Mouse (Mus musculus) forebrain, embryonic 12.5 days (tissue): ENCODE measurements at regions not wholly inside any gene's neighbourhood (a gene's known extent, or its start where the extent isn't known, plus 50 kb on each side); places are given as distances from the start of the nearest gene placed in this dataset.
"Not testable (repeated sequence)": the region's sequence is repeated elsewhere in the genome, so short reads cannot be mapped to it uniquely, and the experiment has no call there.

Source experiments
- ATAC-seq: fragments of 200-750 bp; cut with Nextera tagmentation; 2 replicates; pipeline ENCODE4 v1.8.0; 2017; ENCODE audit warnings: moderate TSS enrichment; ENCODE audit not compliant: low FRiP score
- H3K27ac ChIP-seq: fragments of 300-500 bp; sonication (generic); 2 replicates; pipeline ENCODE4 v1.5.1; 2016; ENCODE audit warnings: mild to moderate bottlenecking
- H3K27me3 ChIP-seq: fragments of 300-500 bp; sonication (generic); 2 replicates; pipeline ENCODE4 v1.6.1; 2016; ENCODE audit warnings: mild to moderate bottlenecking
- H3K36me3 ChIP-seq: fragments of 300-500 bp; sonication (generic); replicated peaks from 2 replicates; pipeline ENCODE4 v1.6.1; 2016; ENCODE audit warnings: mild to moderate bottlenecking
- H3K4me1 ChIP-seq: fragments of 300-500 bp; sonication (generic); 2 replicates; pipeline ENCODE4 v1.6.1; 2016
- H3K4me2 ChIP-seq: fragments of 300-500 bp; sonication (generic); 2 replicates; pipeline ENCODE4 v1.6.1; 2016; ENCODE audit warnings: mild to moderate bottlenecking, moderate library complexity
- H3K4me3 ChIP-seq: fragments of 300-500 bp; sonication (generic); replicated peaks from 2 replicates; pipeline ENCODE4 v1.5.1; 2016; ENCODE audit warnings: mild to moderate bottlenecking
- H3K9ac ChIP-seq: fragments of 300-500 bp; sonication (generic); 2 replicates; pipeline ENCODE4 v1.6.1; 2016; ENCODE audit warnings: mild to moderate bottlenecking
- H3K9me3 ChIP-seq: fragments of 300-500 bp; sonication (generic); 2 replicates; pipeline ENCODE4 v1.6.1; 2016
- WGBS: fragments of 180-500 bp; shearing (Covaris S2); methylation state at CpG from one replicate; pipeline ENCODE4 v1.1.7; 2016; 5-methylcytosine and 5-hydroxymethylcytosine counted together

DNA sequence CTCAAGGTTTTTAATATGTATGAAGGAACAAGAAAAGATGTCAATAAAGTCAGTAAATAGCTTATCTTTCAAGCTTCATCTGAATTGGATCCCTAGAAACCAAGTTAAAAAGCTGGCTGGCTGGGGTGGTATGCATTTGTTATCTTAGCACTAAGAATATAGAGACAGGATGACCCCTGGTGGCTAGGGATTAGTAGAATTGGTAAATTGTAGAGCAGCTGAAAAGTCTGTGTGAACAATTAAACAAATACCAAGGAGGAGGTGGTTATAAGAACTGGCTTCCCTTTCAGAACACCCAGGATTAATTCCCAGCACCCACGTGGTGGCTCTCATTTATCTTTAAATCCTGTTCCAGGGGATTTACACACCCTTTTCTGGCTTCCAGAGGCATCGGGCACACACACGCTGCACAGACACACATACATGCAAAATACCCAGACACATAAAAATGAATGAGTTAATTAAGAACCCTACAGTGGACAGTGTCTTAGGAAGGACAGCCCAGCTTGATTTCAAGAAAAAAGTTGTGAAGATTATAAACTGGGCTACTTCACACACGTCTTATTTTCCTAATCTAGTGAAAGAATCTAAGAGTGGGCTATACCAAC is 170.5 kb downstream of the Pdzph1 start:
- Histone ChIP-seq H3K4me2 (no peak overlapping the region), H3K9me3 (no peaks in the 10 kb centered on the region), H3K4me1 (peaks cover 6% of the 10 kb centered on the region; the same call in 1 of the 2 replicates), H3K9ac (no peak overlapping the region), H3K4me3 (no peak overlapping the region), H3K27me3 (no peaks in the 10 kb centered on the region), H3K36me3 (no peaks in the 10 kb centered on the region), H3K27ac (no peak overlapping the region)
- ATAC-seq: 0 out of 2 replicates have a peak, but pooled peaks have one; percentile 49
- WGBS: 21% methylated on average over 4 of the region's 4 CpGs

DNA sequence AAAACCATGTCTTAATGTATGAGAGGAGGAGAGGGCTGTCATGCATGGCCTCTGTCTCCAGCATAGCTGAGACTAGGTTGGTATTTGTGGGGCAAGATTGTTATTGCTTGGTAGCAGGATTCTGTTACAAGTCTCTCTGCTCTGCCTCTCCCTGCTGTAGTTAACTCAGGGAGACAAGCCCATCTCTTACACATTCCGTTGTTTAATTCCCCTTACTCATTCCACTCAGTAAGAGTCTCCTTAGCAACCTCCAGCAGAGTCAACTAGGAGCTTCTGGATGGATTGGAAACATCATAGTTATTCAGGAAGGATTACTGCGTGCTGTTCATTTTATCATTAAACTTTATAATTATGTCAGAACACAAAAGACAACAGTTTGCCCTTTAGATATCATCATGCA is 171.8 kb downstream of the Pdzph1 start:
- H3K27ac ChIP-seq: no peak overlapping the region
- 41% methylated on average over 2 of the region's 2 CpGs for WGBS

DNA sequence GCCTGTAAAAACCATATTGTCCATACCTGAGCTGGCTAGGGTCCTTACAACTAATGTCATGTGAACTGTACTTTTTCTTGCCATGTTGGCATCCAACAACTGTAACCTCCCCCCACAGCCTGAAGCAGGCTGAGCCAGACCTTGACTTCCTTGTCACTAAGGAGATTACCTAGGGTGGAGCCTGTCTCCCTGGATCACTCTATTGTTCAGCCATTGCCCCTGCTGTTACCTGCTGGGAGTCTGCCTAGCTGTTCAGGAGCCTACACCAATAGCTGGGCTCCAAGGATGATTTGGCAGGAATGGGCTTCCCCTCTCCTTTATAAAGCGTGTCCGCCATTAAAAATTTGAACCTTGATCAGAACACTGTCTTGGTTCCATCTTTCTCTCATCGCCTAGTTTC is 215.7 kb downstream of the Pdzph1 start:
- not testable (repeated sequence) for H3K9me3 ChIP-seq, H3K4me2 ChIP-seq, H3K27ac ChIP-seq, H3K4me1 ChIP-seq, H3K27me3 ChIP-seq, H3K9ac ChIP-seq, ATAC-seq, H3K4me3 ChIP-seq, H3K36me3 ChIP-seq
- 69% methylated on average over 3 of the region's 3 CpGs for WGBS

More for the DNA sequence above, 171.8 kb downstream of the Pdzph1 start:
- H3K4me2 ChIP-seq: no peak overlapping the region
- H3K27me3 ChIP-seq: no peaks in the 10 kb centered on the region
- no peaks in the 10 kb centered on the region for H3K9me3 ChIP-seq
- no peak overlapping the region for H3K4me3 ChIP-seq
- ATAC-seq: no peak
- H3K4me1 ChIP-seq: peaks cover 6% of the 10 kb centered on the region; the same call in 1 of the 2 replicates
- H3K36me3 ChIP-seq: no peaks in the 10 kb centered on the region
- no peak overlapping the region for H3K9ac ChIP-seq

DNA sequence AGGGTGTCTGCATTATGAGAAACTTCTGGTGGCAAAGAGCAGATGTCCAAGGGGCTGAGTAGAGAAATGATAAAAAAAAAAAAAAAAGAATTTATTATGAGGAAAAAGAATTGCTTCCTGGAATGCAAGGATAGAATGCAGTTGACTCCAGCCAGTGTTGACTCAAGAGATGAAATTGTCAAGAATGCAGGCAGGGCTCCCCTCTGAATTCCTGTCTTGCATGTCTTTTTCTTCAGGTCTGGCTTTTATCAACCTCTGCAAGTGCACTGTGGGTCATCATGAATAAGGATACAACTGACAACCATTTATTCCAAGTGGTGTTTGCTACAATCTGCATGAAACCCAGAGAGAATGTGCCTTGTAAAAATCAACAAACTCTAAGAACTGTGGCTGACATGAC is 217.6 kb downstream of the Pdzph1 start:
- H3K27ac ChIP-seq: no peak overlapping the region
- no peaks in the 10 kb centered on the region for H3K9me3 ChIP-seq
- no peak overlapping the region for H3K9ac ChIP-seq
- no peaks in the 10 kb centered on the region for H3K27me3 ChIP-seq
- no peaks in the 10 kb centered on the region for H3K36me3 ChIP-seq
- no peak overlapping the region for H3K4me2 ChIP-seq
- ATAC-seq: no peak
- H3K4me3 ChIP-seq: no peak overlapping the region
- no peaks in the 10 kb centered on the region for H3K4me1 ChIP-seq

GRCm38 (mm10) chr17:58765141-58765540 is 226.0 kb downstream of the Pdzph1 start:
- Histone ChIP-seq H3K9me3 (no peaks in the 10 kb centered on the region), H3K4me1 (no peaks in the 10 kb centered on the region), H3K27ac (no peak overlapping the region), H3K36me3 (no peaks in the 10 kb centered on the region), H3K4me2 (no peak overlapping the region), H3K4me3 (no peak overlapping the region), H3K27me3 (no peaks in the 10 kb centered on the region), H3K9ac (no peak overlapping the region)
- ATAC-seq: no peak
- WGBS: 92% methylated on average over 4 of the region's 4 CpGs

DNA sequence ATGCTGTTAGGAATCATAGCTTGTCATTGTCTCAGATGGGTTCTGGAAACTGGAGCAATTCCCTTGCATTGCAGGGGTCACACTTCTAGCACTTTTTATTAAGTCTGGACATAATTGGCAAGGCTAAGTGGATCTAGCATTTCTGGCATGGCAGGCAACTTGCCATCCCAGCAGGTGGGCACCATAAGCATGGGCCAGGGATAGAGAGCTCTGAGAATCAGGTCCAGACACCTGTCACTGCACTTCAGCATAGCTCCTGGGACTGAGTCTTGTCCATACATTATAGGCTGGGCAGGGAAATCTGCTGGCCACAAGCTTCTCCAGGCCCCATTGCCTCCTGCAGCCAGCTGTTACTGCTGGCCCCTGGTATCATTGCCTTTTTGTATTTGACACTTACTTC is 242.2 kb downstream of the Pdzph1 start:
- Histone ChIP-seq H3K36me3 (no peaks in the 10 kb centered on the region), H3K27ac (no peak overlapping the region), H3K9me3 (no peaks in the 10 kb centered on the region), H3K27me3 (no peaks in the 10 kb centered on the region), H3K4me1 (no peaks in the 10 kb centered on the region), H3K4me3 (no peak overlapping the region), H3K4me2 (no peak overlapping the region), H3K9ac (no peak overlapping the region)
- no peak for ATAC-seq

DNA sequence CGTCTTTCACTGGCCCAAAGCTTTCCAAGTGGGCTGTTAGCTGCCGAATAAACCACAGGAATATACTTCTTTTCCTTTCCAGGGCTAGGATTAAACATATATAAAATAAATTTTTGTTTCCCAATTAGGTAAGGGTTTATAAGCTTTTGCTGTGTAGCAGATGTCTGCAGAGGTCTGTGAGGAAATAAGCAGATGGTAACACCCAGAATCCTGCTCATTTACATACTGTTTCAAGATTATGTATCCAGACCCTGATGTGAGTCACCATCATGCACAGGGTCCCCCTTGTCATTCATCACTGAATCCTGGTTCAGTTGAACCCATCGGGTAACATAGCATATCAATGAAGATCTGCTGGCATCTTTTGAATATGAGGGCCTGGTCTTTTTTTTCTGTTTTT is 242.9 kb downstream of the Pdzph1 start:
- Histone ChIP-seq H3K4me1 (no peaks in the 10 kb centered on the region), H3K4me3 (no peak overlapping the region), H3K9me3 (no peaks in the 10 kb centered on the region), H3K27ac (no peak overlapping the region), H3K27me3 (no peaks in the 10 kb centered on the region), H3K36me3 (no peaks in the 10 kb centered on the region), H3K9ac (no peak overlapping the region), H3K4me2 (no peak overlapping the region)
- ATAC-seq: no peak
- WGBS: 85% methylated on average over 3 of the region's 3 CpGs

DNA sequence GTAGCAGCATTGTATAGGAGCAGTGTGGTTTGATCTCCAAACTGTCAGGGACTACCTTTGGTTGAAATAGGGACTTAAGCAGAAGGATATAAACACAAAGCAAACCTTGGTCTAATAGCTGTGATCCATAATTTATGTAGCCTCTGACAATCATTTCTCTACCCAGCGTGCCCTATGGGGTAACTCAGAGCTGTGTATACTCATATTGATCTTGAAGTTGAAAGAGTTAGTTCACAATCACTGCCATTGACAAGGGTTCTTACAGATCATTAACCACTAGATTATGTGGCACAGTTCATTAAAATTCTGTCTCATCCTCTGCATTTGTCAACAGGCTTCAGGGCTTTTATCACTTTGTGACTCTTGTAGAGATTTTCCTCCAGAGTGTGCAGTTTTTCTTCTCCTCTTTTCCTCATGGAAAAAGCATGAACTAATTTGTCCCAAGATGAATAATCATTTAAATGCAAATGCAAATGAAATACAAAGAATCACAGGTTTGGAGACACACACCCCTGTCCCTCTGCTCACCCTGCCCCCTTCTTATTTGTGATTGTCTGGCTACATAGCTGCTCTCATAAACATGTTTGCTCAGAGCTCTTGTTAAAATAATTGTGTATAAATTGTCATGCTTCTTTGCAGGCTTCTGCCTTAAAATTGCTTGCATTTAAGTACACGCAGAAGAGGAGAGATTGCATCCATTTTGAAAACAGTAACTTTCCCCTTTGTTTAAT is 280.3 kb downstream of the Pdzph1 start:
- Histone ChIP-seq H3K27ac (no peak overlapping the region), H3K27me3 (no peaks in the 10 kb centered on the region), H3K36me3 (no peaks in the 10 kb centered on the region), H3K4me1 (peaks cover 5% of the 10 kb centered on the region; the same call in 1 of the 2 replicates), H3K9me3 (no peaks in the 10 kb centered on the region), H3K4me2 (no peak overlapping the region), H3K4me3 (no peak overlapping the region), H3K9ac (no peak overlapping the region)
- ATAC-seq: no peak
- 57% methylated on average over 2 of the region's 2 CpGs for WGBS

DNA sequence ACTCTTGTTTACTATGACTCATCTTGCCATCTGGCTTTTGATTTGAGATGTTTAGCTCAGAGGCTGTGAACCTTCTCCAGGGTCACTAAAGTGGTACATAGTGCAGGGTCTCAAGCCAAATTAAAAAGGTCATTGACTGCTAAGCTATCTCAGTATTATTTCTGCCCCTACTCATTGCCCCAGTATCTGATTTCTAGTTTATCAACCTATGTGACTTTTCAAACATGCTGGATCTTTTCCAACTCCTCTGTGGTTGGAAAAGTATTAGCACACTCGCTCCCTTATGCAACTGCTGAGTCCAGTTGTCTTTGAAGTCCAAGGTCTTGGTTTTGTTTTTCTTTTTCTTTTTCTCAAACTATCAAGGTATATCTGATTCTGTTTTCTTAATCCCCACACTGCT is 301.0 kb downstream of the Pdzph1 start:
- H3K9me3 ChIP-seq: no peaks in the 10 kb centered on the region
- H3K36me3 ChIP-seq: no peaks in the 10 kb centered on the region
- H3K4me2 ChIP-seq: no peak overlapping the region
- ATAC-seq: no peak
- no peak overlapping the region for H3K4me3 ChIP-seq
- WGBS: 74% methylated on average over 1 of the region's 1 CpGs
- H3K27me3 ChIP-seq: no peaks in the 10 kb centered on the region
- no peak overlapping the region for H3K9ac ChIP-seq
- no peak overlapping the region for H3K27ac ChIP-seq
- no peaks in the 10 kb centered on the region for H3K4me1 ChIP-seq

DNA sequence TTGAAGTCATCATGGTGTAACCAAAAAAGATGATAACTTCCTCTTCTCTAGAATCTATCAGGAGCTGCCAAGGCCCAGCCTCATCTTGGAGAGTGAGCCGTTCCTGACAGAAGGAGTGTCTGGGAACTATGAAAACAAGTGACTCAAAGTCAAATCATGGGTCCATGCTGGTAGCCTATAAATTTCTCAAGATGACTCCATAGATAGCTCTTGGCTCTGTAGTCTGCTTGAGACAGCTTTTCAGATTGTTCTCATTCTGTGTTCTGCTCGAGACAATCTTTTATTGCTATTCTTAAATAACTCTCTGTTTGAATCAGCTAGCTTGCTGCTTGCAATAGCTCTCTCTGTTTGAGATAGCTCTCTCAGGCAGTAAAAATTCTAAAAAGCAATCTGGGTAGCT is 318.9 kb downstream of the Pdzph1 start:
- WGBS: 76% methylated on average over 2 of the region's 2 CpGs

GRCm38 (mm10) chr17:58668036-58668435 is 323.1 kb downstream of the Pdzph1 start:
- Histone ChIP-seq H3K27ac (no peak overlapping the region), H3K36me3 (no peaks in the 10 kb centered on the region), H3K27me3 (no peaks in the 10 kb centered on the region), H3K4me3 (no peak overlapping the region), H3K4me2 (no peak overlapping the region), H3K9me3 (no peaks in the 10 kb centered on the region), H3K4me1 (no peaks in the 10 kb centered on the region), H3K9ac (no peak overlapping the region)
- ATAC-seq: no peak
- 96% methylated on average over 3 of the region's 3 CpGs for WGBS

More for the DNA sequence above, 318.9 kb downstream of the Pdzph1 start:
- no peak for ATAC-seq
- Histone ChIP-seq H3K9ac (no peak overlapping the region), H3K36me3 (no peaks in the 10 kb centered on the region), H3K4me3 (no peak overlapping the region), H3K4me1 (no peaks in the 10 kb centered on the region), H3K4me2 (no peak overlapping the region), H3K27me3 (no peaks in the 10 kb centered on the region), H3K27ac (no peak overlapping the region), H3K9me3 (no peaks in the 10 kb centered on the region)

GRCm38 (mm10) chr17:58643793-58644192 is 347.4 kb downstream of the Pdzph1 start:
- H3K4me2 ChIP-seq: no peak overlapping the region
- H3K4me1 ChIP-seq: no peaks in the 10 kb centered on the region
- H3K27ac ChIP-seq: no peak overlapping the region
- no peak for ATAC-seq
- WGBS: 74% methylated on average over 1 of the region's 1 CpGs
- no peak overlapping the region for H3K9ac ChIP-seq
- no peaks in the 10 kb centered on the region for H3K27me3 ChIP-seq
- H3K9me3 ChIP-seq: no peaks in the 10 kb centered on the region
- H3K4me3 ChIP-seq: no peak overlapping the region
- no peaks in the 10 kb centered on the region for H3K36me3 ChIP-seq

GRCm38 (mm10) chr17:58642273-58642672 is 348.9 kb downstream of the Pdzph1 start:
- Histone ChIP-seq H3K36me3 (no peaks in the 10 kb centered on the region), H3K4me1 (no peaks in the 10 kb centered on the region), H3K9ac (no peak overlapping the region), H3K4me3 (no peak overlapping the region), H3K27me3 (no peaks in the 10 kb centered on the region), H3K9me3 (no peaks in the 10 kb centered on the region), H3K27ac (no peak overlapping the region), H3K4me2 (no peak overlapping the region)
- 85% methylated on average over 1 of the region's 1 CpGs for WGBS
- ATAC-seq: no peak
